Mouse (Mus musculus) C2C12 (cell line): ENCODE data around the gene Kif19a. TPM values are rescaled to one million over a fixed set of nuclear protein-coding genes. Genes with fewer than 3 reads are reported as not detected.

Experiments used
- H3K27me3 ChIP-seq: one replicate; pipeline ENCODE4 v1.6.1; 2011; ENCODE audit not compliant: control insufficient read depth, insufficient read depth, insufficient read length
- H3K36me3 ChIP-seq: one replicate; pipeline ENCODE4 v1.6.1; 2011; ENCODE audit not compliant: control insufficient read depth, insufficient read depth
- H3K4me3 ChIP-seq: one replicate; pipeline ENCODE4 v1.5.1; 2011; ENCODE audit warnings: mild to moderate bottlenecking, control low read depth; ENCODE audit not compliant: poor library complexity, insufficient read depth, severe bottlenecking
- H3K79me2 ChIP-seq: one replicate; pipeline ENCODE4 v1.6.1; 2011; ENCODE audit not compliant: control insufficient read depth, insufficient read depth
- H3K79me3 ChIP-seq: one replicate; pipeline ENCODE4 v1.6.1; 2011; ENCODE audit warnings: low read depth, control low read depth
- H3ac ChIP-seq: one replicate; pipeline ENCODE3; 2011; ENCODE audit warnings: low read depth; ENCODE audit not compliant: control insufficient read depth, insufficient read length
- CEBPB ChIP-seq: IDR thresholded peaks from one replicate; pipeline ENCODE4 v1.6.1; 2011; ENCODE audit warnings: low read depth, mild to moderate bottlenecking, control low read depth, moderate library complexity
- CTCF ChIP-seq: IDR thresholded peaks from one replicate; pipeline ENCODE4 v1.5.1; 2011; ENCODE audit not compliant: control insufficient read depth, insufficient read depth, insufficient read length
- FOSL1 ChIP-seq: IDR thresholded peaks from one replicate; pipeline ENCODE4 v1.8.0; 2011; ENCODE audit warnings: mild to moderate bottlenecking, low read length; ENCODE audit not compliant: poor library complexity, insufficient read depth, severe bottlenecking
- MAX ChIP-seq: IDR thresholded peaks from one replicate; pipeline ENCODE4 v1.6.1; 2011; ENCODE audit warnings: mild to moderate bottlenecking, control low read depth
- MYOD1 ChIP-seq: IDR thresholded peaks from one replicate; pipeline ENCODE4 v1.6.1; 2011; ENCODE audit warnings: low read depth; ENCODE audit not compliant: control insufficient read depth, insufficient read length
- MYOG ChIP-seq: IDR thresholded peaks from one replicate; pipeline ENCODE4 v1.6.1; 2011; ENCODE audit not compliant: control insufficient read depth, insufficient read length; ENCODE audit errors: extremely low read depth
- USF1 ChIP-seq: IDR thresholded peaks from one replicate; pipeline ENCODE4 v1.6.1; 2011; ENCODE audit warnings: low read depth, mild to moderate bottlenecking, control low read depth, moderate library complexity
- polyA plus RNA-seq: library from polyadenylated mRNA; unstranded; fragments of >200 nt; fragmentation: generic; extraction: Trizol; gene quantifications from one replicate; pipeline ENCODE4 v1.2.1, GENCODE M21; 2012; ENCODE audit warnings: missing spikeins

Gene Kif19a
- polyA plus RNA-seq, 1 experiment = 0.25 TPM

DNA sequence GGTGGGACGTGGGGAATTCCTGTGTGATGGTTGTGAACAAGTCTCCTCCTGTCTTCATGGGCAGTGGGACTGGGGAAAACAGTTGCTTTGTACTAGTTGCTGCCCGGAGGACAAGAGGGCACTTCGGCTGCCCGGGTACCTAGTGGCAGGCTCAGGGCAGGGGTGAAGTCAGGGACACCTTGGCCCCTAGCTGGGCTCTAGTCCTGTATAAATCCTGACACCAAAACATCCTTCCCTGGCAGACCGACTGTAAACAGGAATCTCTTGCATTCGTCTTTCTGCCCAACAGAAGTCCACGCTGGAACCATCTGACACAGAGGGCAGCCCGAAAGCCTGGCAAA lies 65.2 kb downstream of the Kif19a start:
- Histone ChIP-seq H3ac (no peak overlapping the region), H3K79me2 (no peaks in the 10 kb centered on the region), H3K4me3 (no peak overlapping the region), H3K27me3 (no peaks in the 10 kb centered on the region), H3K79me3 (no peaks in the 10 kb centered on the region), H3K36me3 (no peaks in the 10 kb centered on the region)
- TF ChIP-seq FOSL1 (no peak), USF1 (no peak), CEBPB (no peak), MYOD1 (no peak), MYOG (no peak), CTCF (no peak)

DNA sequence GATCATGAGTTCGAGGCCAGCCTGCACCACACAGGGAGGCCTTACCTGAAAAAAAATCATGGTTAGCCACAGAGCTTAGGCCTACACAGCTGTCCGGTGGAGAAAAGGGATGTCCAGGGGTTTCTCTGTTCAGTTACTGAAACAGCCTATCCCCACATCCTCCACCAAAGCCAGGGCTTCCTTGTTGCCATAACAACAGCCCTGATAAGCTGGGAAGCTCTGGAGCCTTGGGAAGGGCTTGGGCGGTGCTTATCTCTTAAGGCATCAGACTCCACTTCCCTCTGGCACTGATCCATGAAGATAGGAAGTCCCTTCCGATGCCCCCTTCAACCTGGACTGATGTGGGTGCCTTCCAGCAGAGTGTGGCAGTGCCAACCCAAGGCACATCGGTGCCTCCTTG lies 68.0 kb downstream of the Kif19a start:
- H3K79me3 ChIP-seq = no peaks in the 10 kb centered on the region
- TF ChIP-seq MYOG = no peak
- TF ChIP-seq MYOD1 = no peak
- no peak for TF ChIP-seq FOSL1
- no peak for TF ChIP-seq CTCF
- no peak for TF ChIP-seq MAX
- TF ChIP-seq CEBPB = no peak
- TF ChIP-seq USF1 = no peak

More for the DNA sequence above, 68.0 kb downstream of the Kif19a start:
- Histone ChIP-seq H3ac (no peak overlapping the region), H3K79me2 (no peaks in the 10 kb centered on the region), H3K4me3 (no peak overlapping the region), H3K27me3 (no peaks in the 10 kb centered on the region), H3K36me3 (no peaks in the 10 kb centered on the region)

Other genes with a start within 250 kb of the Kif19a start
- 3,802 TPM for gene Rpl38, start 96.9 kb upstream of the Kif19a start, polyA plus RNA-seq
- 20.1 TPM for gene Ttyh2, start 90.0 kb upstream of the Kif19a start, polyA plus RNA-seq
- gene Dnaic2, start 38.0 kb upstream of the Kif19a start, polyA plus RNA-seq = 0.27 TPM
- 0.49 TPM for gene Btbd17, start 30.6 kb downstream of the Kif19a start, polyA plus RNA-seq
- gene Gpr142, start 33.5 kb downstream of the Kif19a start, polyA plus RNA-seq = not detected
- gene Gprc5c, start 85.8 kb downstream of the Kif19a start, polyA plus RNA-seq = 0.75 TPM
- gene Cd300a, start 124.7 kb downstream of the Kif19a start, polyA plus RNA-seq = 0.02 TPM
- gene Cd300lb, start 169.0 kb downstream of the Kif19a start, polyA plus RNA-seq = 0.76 TPM
- gene Cd300c, start 203.8 kb downstream of the Kif19a start, polyA plus RNA-seq = not detected
- not detected for gene Cd300ld, start 224.5 kb downstream of the Kif19a start, polyA plus RNA-seq
- gene Cd300c2, start 236.5 kb downstream of the Kif19a start, polyA plus RNA-seq = not detected